Mouse (Mus musculus): Measurements from ENCODE around the gene Rfwd3. TPM values are rescaled to one million over a fixed set of nuclear protein-coding genes. Genes with fewer than 3 reads are reported as not detected.
"Not testable (repeated sequence)": the region's sequence is repeated elsewhere in the genome, so short reads cannot be mapped to it uniquely, and the experiment has no call there.

Rfwd3 gene
- 80.2 and 80.3 TPM in 2 replicates for polyA plus RNA-seq (2016; fragmentation: Nextera tagmentation; extraction: Ambion mirVana)

DNA sequence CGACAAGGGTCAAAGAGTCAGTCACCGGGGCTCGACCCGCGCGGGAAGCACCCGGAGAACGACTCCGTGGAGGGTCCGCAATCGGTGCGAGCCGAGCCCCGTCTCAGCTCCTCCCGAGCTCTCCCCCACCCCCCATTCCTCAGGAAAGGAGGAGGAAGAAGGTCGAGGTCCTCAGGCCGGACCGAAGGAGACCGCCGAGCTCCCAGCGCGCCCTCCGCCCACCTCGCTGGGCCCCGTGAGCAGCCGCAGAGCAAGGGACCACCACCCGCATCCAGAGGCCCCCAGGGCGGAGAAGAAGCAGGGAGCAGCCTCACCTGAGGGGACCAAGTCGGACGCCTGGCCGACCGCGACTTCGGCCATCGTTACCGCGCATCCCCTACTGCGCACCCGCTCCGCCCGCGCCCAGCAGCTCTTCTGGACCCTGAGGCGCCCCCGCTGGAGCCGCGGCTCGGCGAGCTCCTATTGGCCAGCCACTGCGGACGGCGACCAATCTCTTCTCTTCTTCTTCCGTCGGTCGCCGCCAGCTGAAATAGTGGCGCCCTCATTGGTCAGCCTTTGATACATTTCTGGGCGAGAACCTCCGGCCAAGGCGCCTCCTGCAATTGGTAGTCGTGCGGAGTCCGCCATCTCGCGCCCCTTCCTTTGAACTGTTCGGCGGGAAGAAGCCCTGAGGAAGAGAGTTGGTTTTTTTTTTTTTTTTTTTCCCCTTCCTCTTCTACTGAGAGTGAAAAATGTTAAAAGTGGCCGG, at the start of gene Rfwd3:
Gene Rfwd3 (minus strand): TSS at position 402 of the 748 bp plus-strand sequence.
- peaks cover 6% of the 10 kb centered on the region; the same call in 1 of the 2 replicates for H3K4me1 ChIP-seq (replicated peaks)
- peak within 1 kb of the TSS; percentile 92 for H3K27ac ChIP-seq
- WGBS = under 1% methylated on average over 65 of the region's 67 CpGs
- H3K4me2 ChIP-seq = peak within 1 kb of the TSS; percentile 66
- peak within 1 kb of the TSS; percentile 84 for H3K4me3 ChIP-seq (replicated peaks)
- peak within 1 kb of the TSS; percentile 89 for H3K9ac ChIP-seq (replicated peaks)
- no peaks in the 10 kb centered on the region for H3K27me3 ChIP-seq
- no peaks in the 10 kb centered on the region for H3K9me3 ChIP-seq
- ATAC-seq (ENCODE audit: insufficient number of reproducible peaks, insufficient read depth, low FRiP score, low TSS enrichment, low read depth) = peak; percentile 97
- peaks cover 19% of the 10 kb centered on the region for H3K36me3 ChIP-seq

DNA sequence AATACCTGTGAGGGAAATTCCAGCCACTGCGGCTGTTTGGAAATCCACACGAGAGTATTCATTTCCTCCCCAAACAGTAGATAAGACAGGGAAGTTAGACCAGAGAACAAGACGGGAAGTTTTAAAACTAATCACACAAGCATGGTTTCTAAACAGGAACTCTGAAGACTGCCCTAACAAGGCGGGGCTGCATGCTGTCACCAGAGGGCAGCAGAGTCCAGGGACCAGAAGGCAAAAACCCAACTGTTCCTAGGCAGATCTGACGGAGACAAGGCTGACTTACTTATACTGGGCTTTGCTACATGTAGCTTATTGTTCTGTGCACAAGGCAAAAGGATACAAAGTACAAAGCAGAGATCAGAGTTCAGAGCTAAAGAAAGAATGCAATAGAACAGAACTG, 43.2 kb upstream of the Rfwd3 start:
- no peak overlapping the region for H3K9ac ChIP-seq (replicated peaks)
- no peak for ATAC-seq (ENCODE audit: insufficient number of reproducible peaks, insufficient read depth, low FRiP score, low TSS enrichment, low read depth)
- no peak overlapping the region for H3K4me3 ChIP-seq (replicated peaks)
- WGBS = 21% methylated on average over 5 of the region's 5 CpGs
- no peak overlapping the region for H3K4me2 ChIP-seq
- H3K27me3 ChIP-seq = peaks cover 22% of the 10 kb centered on the region
- H3K27ac ChIP-seq = no peak overlapping the region
- no peaks in the 10 kb centered on the region for H3K9me3 ChIP-seq
- H3K36me3 ChIP-seq = no peaks in the 10 kb centered on the region
- no peaks in the 10 kb centered on the region for H3K4me1 ChIP-seq (replicated peaks)

DNA sequence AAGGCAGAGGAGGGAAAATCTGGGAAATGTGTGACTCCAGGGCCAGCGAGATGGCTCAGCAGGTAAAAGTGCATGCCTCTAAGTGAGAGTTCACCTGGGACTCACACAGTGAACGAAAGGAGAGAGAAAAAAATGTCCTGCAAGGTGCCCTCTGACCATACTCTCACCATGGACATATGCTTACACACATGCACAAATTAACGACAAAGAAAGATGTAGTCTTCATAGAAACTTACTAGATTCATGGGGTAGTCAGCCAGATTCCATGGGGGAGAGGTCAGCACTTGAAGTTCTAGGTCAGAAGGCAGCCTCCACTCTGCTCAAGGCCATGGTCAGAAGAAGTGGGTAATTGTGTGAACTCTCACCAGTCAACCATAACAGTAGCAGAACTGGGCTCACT, 40.2 kb upstream of the Rfwd3 start:
- 0 out of 2 replicates have a peak, but pooled peaks cover 12% of the 10 kb centered on the region for H3K4me1 ChIP-seq (replicated peaks)
- no peak overlapping the region for H3K27ac ChIP-seq
- 79% methylated on average over 3 of the region's 3 CpGs for WGBS
- no peak overlapping the region for H3K9ac ChIP-seq (replicated peaks)
- H3K36me3 ChIP-seq = no peaks in the 10 kb centered on the region
- H3K9me3 ChIP-seq = no peaks in the 10 kb centered on the region
- H3K27me3 ChIP-seq = peaks cover 49% of the 10 kb centered on the region
- no peak overlapping the region for H3K4me3 ChIP-seq (replicated peaks)
- ATAC-seq (ENCODE audit: insufficient number of reproducible peaks, insufficient read depth, low FRiP score, low TSS enrichment, low read depth) = no peak
- no peak overlapping the region for H3K4me2 ChIP-seq

DNA sequence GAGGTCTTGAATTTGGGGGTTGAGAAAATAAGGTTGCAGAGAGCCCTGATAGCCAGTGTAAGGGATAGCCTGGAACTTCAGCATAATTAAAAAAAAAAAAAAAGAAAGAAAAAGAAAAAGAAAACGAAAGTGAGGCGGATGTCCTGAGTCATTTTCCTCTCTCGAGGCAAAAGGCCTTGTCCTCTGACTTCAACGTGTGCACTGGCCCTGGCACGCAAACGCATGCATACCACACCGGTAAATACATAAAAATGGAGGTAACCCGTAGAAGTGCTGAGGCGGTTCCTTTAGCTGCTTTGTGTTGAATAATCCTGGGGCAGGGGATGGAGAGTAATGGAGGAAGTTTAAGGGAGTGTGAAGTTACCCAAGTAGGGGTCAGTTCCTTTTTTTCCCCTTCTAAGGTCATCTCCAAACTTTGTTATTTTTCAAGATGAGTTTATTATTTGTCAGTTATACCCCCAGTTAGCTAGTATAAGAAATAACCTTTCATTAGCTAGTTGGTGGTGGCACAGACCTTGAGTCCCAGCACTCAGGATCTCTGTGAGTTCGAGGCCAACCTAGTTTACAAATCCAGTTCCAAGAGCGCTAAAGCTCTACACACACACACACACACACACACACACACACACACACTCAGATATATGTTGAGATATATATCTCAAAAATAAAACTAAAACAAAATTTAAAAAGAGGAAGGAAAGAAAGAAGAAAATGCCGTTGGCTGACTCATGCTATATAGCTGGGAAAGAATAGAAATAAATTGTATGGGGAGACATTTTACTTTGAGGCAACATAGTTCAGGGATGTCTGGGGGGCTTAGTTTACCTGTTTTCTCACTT, 38.6 kb upstream of the Rfwd3 start:
- Histone ChIP-seq H3K4me1 (replicated peaks) (0 out of 2 replicates have a peak, but pooled peaks cover 12% of the 10 kb centered on the region), H3K9me3 (no peaks in the 10 kb centered on the region), H3K4me2 (peak overlapping the region; percentile 69), H3K9ac (replicated peaks) (no peak overlapping the region), H3K4me3 (replicated peaks) (peak overlapping the region; percentile 41; the same call in 1 of the 2 replicates), H3K27me3 (peaks cover 59% of the 10 kb centered on the region), H3K27ac (no peak overlapping the region), H3K36me3 (no peaks in the 10 kb centered on the region)
- WGBS = 39% methylated on average over 12 of the region's 12 CpGs
- no peak for ATAC-seq (ENCODE audit: insufficient number of reproducible peaks, insufficient read depth, low FRiP score, low TSS enrichment, low read depth)

DNA sequence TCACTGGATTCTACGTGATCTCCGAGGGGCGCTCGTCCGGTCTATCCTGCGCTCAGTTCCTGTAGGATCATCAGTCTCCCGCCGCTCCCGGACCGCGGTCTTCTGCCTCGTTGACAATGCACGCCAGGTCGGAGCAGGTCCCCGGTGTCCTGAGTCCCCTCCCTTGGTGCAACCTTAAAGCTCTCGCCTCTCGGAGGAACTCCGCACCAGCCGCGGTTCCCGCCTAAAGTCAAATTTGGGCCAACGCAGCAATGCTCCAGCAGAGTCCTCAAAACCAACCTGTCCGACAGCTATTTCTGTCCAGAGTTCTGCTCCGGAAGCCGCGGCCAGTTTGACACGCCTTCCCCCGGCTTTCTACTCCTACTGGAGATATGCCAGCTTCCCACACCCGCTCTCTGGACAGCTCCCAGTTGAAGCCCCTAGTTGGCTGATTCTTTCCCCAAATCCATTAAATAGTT, 37.9 kb upstream of the Rfwd3 start, which contains the start of gene Mlkl:
Gene Mlkl (minus strand): TSS at position 288 of the 458 bp plus-strand sequence.
- Histone ChIP-seq H3K27me3 (peaks cover 62% of the 10 kb centered on the region), H3K4me1 (replicated peaks) (0 out of 2 replicates have a peak, but pooled peaks cover 12% of the 10 kb centered on the region), H3K36me3 (no peaks in the 10 kb centered on the region), H3K9me3 (no peaks in the 10 kb centered on the region), H3K9ac (replicated peaks) (peak within 1 kb of the TSS; percentile 27; the same call in 1 of the 2 replicates), H3K4me2 (peak within 1 kb of the TSS; percentile 69), H3K27ac (no peak within 1 kb of the TSS), H3K4me3 (replicated peaks) (peak within 1 kb of the TSS; percentile 41)
- ATAC-seq (ENCODE audit: insufficient number of reproducible peaks, insufficient read depth, low FRiP score, low TSS enrichment, low read depth) = no peak
- under 1% methylated on average over 29 of the region's 29 CpGs for WGBS

DNA sequence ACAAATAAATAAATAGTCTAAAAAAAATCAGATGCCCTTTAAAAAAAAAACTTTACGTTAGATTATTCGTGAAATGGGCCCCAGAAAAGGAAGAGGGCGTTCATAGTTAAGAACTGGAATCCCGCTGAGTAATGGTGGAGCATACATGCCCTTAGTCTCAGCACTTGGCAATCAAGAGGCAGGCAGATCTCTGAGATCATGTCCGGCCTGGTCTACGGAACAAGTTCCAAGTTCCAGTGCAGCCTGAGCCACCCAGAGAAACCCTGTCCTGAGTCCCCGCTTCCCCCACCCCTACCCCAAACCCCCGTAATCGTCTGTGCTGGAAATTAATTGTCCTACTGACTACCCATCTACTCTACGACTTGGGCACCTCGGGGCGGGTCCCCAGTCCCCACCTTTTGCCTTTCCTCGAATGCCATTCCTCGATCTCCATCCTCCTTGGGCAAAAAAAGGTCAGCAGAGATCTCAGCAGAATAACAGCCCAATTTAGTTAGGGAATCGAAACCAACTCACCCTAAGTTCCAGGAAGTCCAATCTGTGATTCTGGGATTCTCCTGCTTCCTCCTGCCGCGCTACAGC, 37.4 kb upstream of the Rfwd3 start:
- Histone ChIP-seq H3K9ac (replicated peaks) (peak overlapping the region; percentile 27; the same call in 1 of the 2 replicates), H3K4me3 (replicated peaks) (peak overlapping the region; percentile 41), H3K4me1 (replicated peaks) (0 out of 2 replicates have a peak, but pooled peaks cover 12% of the 10 kb centered on the region), H3K27me3 (peaks cover 62% of the 10 kb centered on the region), H3K4me2 (peak overlapping the region; percentile 69), H3K9me3 (no peaks in the 10 kb centered on the region), H3K27ac (no peak overlapping the region), H3K36me3 (no peaks in the 10 kb centered on the region)
- no peak for ATAC-seq (ENCODE audit: insufficient number of reproducible peaks, insufficient read depth, low FRiP score, low TSS enrichment, low read depth)
- WGBS = 28% methylated on average over 17 of the region's 17 CpGs

DNA sequence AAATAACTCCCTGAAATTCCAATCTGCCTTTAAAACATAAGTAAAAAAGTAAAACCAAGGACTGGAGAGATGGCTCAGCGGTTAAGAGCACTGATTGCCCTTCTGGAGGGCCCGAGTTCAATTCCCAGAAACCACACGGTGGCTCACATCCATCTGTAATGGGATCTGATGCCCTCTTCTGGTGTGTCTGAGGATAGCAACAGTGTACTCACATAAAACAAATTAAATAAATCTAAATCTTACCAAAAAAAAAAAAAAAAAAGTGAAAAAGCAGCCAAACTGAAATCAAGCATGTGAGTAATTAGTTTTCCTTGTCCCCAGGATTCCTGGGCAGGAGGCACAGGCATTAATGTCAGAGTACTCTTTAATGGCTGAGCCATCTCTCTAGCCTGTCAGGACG, 36.7 kb upstream of the Rfwd3 start:
- Histone ChIP-seq H3K4me1 (replicated peaks) (0 out of 2 replicates have a peak, but pooled peaks cover 12% of the 10 kb centered on the region), H3K27me3 (peaks cover 62% of the 10 kb centered on the region)

DNA sequence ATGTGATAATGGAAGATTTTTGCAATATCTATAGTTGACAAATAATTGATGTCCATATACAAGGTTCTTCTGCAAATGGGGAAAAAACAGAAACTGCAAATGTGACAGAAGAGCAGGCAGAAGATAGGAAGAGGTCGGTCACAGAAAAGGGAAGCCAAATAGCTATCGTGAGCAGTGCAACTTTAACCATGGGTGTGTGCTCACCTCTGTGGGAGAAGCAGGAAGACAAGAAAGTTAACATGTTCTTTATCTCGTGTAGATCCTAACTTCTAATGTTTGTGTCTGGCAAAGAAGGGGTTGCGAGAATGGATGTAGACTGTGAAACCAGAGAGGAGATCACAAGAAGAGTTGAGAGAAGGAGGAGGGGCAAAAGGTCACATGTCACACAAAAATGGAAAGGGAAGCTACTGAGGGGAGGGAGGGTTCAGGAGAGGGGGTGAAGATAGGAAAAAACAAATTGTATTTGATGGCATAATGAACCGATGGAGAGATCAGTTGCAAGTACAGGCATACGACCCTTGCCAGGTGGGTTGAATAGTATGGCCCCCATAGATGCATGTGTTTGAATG, 25.3 kb upstream of the Rfwd3 start:
- no peaks in the 10 kb centered on the region for H3K4me1 ChIP-seq (replicated peaks)
- H3K4me3 ChIP-seq (replicated peaks) = no peak overlapping the region
- H3K9me3 ChIP-seq = no peaks in the 10 kb centered on the region
- no peak overlapping the region for H3K27ac ChIP-seq
- no peak overlapping the region for H3K9ac ChIP-seq (replicated peaks)
- H3K4me2 ChIP-seq = no peak overlapping the region
- 86% methylated on average over 6 of the region's 6 CpGs for WGBS
- H3K36me3 ChIP-seq = no peaks in the 10 kb centered on the region
- H3K27me3 ChIP-seq = 0 out of 2 replicates have a peak, but pooled peaks cover 3% of the 10 kb centered on the region
- ATAC-seq (ENCODE audit: insufficient number of reproducible peaks, insufficient read depth, low FRiP score, low TSS enrichment, low read depth) = no peak

More for the DNA sequence above, 36.7 kb upstream of the Rfwd3 start:
- no peak for ATAC-seq (ENCODE audit: insufficient number of reproducible peaks, insufficient read depth, low FRiP score, low TSS enrichment, low read depth)
- Histone ChIP-seq H3K9me3 (no peaks in the 10 kb centered on the region), H3K4me3 (replicated peaks) (no peak overlapping the region), H3K9ac (replicated peaks) (no peak overlapping the region), H3K27ac (no peak overlapping the region), H3K4me2 (no peak overlapping the region), H3K36me3 (no peaks in the 10 kb centered on the region)
- WGBS = 84% methylated on average over 4 of the region's 4 CpGs

DNA sequence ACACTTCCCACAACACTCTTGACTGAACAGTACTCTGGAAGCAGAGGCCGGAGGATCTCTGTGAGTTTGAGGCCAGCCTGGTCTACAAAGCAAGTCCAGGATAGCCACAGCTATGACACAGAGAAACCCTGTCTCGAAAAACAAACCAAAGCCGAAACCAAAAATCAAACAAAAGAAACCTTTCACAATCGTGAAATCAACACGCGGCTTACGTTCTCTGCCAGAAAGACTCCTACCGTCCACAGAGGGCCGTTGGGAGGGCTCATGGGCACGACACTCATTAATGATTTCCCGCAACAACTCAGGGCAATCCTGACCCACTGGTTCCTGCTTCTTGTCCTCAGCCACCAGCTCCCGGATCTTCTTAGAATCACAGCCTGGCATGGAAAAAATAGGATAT, 14.7 kb upstream of the Rfwd3 start:
- H3K4me3 ChIP-seq (replicated peaks) = no peak overlapping the region
- no peaks in the 10 kb centered on the region for H3K4me1 ChIP-seq (replicated peaks)
- 89% methylated on average over 12 of the region's 12 CpGs for WGBS
- 0 out of 2 replicates have a peak, but pooled peaks cover 6% of the 10 kb centered on the region for H3K27me3 ChIP-seq
- no peak overlapping the region for H3K9ac ChIP-seq (replicated peaks)
- no peaks in the 10 kb centered on the region for H3K9me3 ChIP-seq
- no peak for ATAC-seq (ENCODE audit: insufficient number of reproducible peaks, insufficient read depth, low FRiP score, low TSS enrichment, low read depth)
- H3K4me2 ChIP-seq = no peak overlapping the region
- H3K36me3 ChIP-seq = no peaks in the 10 kb centered on the region
- no peak overlapping the region for H3K27ac ChIP-seq

DNA sequence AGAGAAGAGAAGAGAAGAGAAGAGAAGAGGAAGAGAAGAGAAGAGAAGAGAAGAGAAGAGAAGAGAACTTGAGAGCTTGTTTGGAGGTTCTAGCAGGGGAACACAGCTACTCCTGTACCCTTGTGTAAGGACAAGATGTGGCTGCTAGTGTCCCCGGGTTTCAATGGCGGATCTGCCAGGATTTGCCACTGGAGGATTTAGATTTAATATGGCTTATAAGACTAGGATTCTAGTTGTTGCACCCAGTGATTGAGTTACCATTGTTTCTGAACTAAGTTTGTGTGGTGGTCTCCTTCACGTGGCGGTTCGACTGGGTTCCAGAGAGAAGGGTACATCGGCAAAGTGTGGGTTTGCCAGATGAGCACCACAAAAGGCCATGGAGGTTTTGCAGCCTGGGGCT, 13.9 kb upstream of the Rfwd3 start:
- not testable (repeated sequence) for H3K27me3 ChIP-seq; H3K4me1 ChIP-seq (replicated peaks); ATAC-seq (ENCODE audit: insufficient number of reproducible peaks, insufficient read depth, low FRiP score, low TSS enrichment, low read depth); H3K4me2 ChIP-seq; H3K9ac ChIP-seq (replicated peaks); H3K4me3 ChIP-seq (replicated peaks); H3K36me3 ChIP-seq; H3K9me3 ChIP-seq; H3K27ac ChIP-seq
- 96% methylated on average over 6 of the region's 6 CpGs for WGBS

Data from limb, embryonic 12.5 days (tissue).